Mouse (Mus musculus): Measurements from ENCODE around the gene Tcf20. TPM values are rescaled to one million over a fixed set of nuclear protein-coding genes. Genes with fewer than 3 reads are reported as not detected.
"Not testable (repeated sequence)": the region's sequence is repeated elsewhere in the genome, so short reads cannot be mapped to it uniquely, and the experiment has no call there.

Tcf20 gene
- polyA plus RNA-seq, 1 experiment from 2014 or later, result 10.9 TPM

DNA sequence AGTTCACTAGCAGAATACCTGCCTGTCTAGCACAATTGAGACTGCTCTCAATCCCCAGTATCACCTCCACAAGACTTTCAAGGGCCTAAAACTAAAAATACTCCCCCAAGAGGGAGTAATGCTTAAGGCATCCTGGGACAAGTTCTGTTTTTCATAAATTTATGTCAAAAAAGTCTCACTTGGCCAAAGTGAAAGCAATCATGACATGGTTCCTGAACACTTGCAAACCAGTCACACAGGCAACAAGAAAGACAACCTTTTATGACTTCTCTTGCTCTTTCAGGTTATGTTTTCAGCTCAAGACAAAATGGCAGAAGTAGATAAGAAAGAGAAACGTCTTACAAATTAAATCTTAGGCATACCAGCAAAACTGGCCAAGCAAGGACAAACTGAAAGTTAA lies 91.3 kb downstream of the Tcf20 start:
- WGBS, result 43% methylated on average over 1 of the region's 1 CpGs
- ATAC-seq (ENCODE audit: insufficient read depth), result no peak

DNA sequence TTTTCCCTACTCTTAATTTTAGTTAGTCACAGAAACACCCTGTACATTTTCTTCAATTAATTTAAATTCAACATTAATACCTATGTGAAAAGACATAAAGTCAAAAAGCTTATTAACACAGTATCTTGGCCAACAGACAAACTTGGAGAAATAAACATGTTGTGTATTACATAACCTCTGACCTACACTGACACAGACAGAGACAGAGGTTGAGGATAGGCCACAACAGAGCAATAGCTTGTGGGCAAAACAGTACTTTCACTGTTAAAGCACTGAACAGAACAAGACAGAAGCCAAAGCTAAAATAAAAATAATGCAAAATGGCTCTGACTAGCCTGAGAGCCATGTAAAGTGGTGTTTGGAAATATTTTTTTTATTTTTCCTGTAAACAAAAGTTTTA lies 97.2 kb downstream of the Tcf20 start:
- Histone ChIP-seq H3K4me3 (ENCODE audit: low read depth, low read length) (no peak overlapping the region), H3K36me3 (ENCODE audit: insufficient read depth) (no peaks in the 10 kb centered on the region), H3K9ac (no peak overlapping the region), H3K4me2 (no peak overlapping the region), H3K27me3 (ENCODE audit: insufficient read depth, low read length) (no peaks in the 10 kb centered on the region), H3K9me3 (ENCODE audit: low read depth, low read length) (no peaks in the 10 kb centered on the region), H3K27ac (ENCODE audit: low read depth) (no peak overlapping the region), H3K4me1 (ENCODE audit: insufficient read depth) (no peaks in the 10 kb centered on the region)
- DNase-seq (no peak), ATAC-seq (ENCODE audit: insufficient read depth) (no peak)
- TF ChIP-seq CTCF (IDR thresholded peaks at IDR 0.05; ENCODE audit: low read depth), result no peak

More for the DNA sequence above, 91.3 kb downstream of the Tcf20 start:
- H3K27ac ChIP-seq (ENCODE audit: low read depth), result no peak overlapping the region
- no peak for TF ChIP-seq CTCF (IDR thresholded peaks at IDR 0.05; ENCODE audit: low read depth)
- H3K9me3 ChIP-seq (ENCODE audit: low read depth, low read length), result no peaks in the 10 kb centered on the region
- no peak overlapping the region for H3K9ac ChIP-seq
- no peak for DNase-seq
- no peak overlapping the region for H3K4me3 ChIP-seq (ENCODE audit: low read depth, low read length)
- no peaks in the 10 kb centered on the region for H3K36me3 ChIP-seq (ENCODE audit: insufficient read depth)
- H3K27me3 ChIP-seq (ENCODE audit: insufficient read depth, low read length), result no peaks in the 10 kb centered on the region
- H3K4me2 ChIP-seq, result no peak overlapping the region
- peaks cover 13% of the 10 kb centered on the region for H3K4me1 ChIP-seq (ENCODE audit: insufficient read depth)

DNA sequence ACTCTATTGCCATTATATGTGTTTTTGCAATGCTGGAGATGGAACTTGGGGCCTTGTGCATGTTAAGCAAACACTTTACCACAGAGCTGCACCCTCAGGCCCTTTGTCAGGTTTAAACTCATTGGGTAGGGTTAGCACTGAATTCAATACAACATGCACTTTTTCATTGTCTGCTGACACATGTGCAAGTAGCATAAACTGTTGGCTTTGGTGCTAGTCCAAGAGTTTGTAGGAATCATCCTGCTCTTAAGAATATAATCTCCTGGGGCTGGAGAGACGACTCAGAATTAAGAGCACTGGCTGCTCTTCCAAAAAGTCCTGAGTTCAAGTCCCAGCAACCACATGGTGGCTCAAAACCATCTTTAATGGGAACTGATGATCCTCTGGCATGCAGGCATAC lies 98.2 kb downstream of the Tcf20 start:
- Histone ChIP-seq H3K27ac (ENCODE audit: low read depth) (no peak overlapping the region), H3K4me1 (ENCODE audit: insufficient read depth) (no peaks in the 10 kb centered on the region), H3K27me3 (ENCODE audit: insufficient read depth, low read length) (no peaks in the 10 kb centered on the region), H3K9ac (no peak overlapping the region), H3K4me3 (ENCODE audit: low read depth, low read length) (no peak overlapping the region), H3K9me3 (ENCODE audit: low read depth, low read length) (no peaks in the 10 kb centered on the region), H3K4me2 (no peak overlapping the region), H3K36me3 (ENCODE audit: insufficient read depth) (no peaks in the 10 kb centered on the region)
- DNase-seq (no peak), ATAC-seq (ENCODE audit: insufficient read depth) (no peak)
- 51% methylated on average over 1 of the region's 1 CpGs for WGBS
- no peak for TF ChIP-seq CTCF (IDR thresholded peaks at IDR 0.05; ENCODE audit: low read depth)

DNA sequence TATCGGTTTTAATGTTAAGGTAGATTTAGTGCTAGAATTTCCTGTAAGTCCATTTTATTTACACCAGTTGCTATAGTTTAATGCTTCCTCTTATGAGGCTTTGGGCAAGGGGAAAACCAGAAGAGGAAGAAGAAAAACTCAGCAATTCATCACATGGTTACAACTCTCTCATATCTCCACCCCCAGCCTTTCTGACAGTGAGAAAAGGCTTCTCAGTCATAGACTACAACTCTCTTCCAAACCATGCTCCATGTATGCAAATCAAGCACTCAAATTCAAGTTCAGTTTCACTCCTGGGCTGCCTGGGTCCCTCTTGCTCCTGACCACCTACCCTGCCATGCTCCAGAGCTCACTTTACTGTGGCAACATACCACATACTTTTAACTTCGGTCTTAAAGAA lies 99.2 kb downstream of the Tcf20 start:
- Histone ChIP-seq H3K27me3 (ENCODE audit: insufficient read depth, low read length) (no peaks in the 10 kb centered on the region), H3K9me3 (ENCODE audit: low read depth, low read length) (no peaks in the 10 kb centered on the region), H3K4me3 (ENCODE audit: low read depth, low read length) (no peak overlapping the region), H3K36me3 (ENCODE audit: insufficient read depth) (no peaks in the 10 kb centered on the region), H3K9ac (no peak overlapping the region), H3K4me2 (no peak overlapping the region), H3K27ac (ENCODE audit: low read depth) (no peak overlapping the region), H3K4me1 (ENCODE audit: insufficient read depth) (no peaks in the 10 kb centered on the region)
- 67% methylated on average over 2 of the region's 2 CpGs for WGBS
- ATAC-seq (ENCODE audit: insufficient read depth) (no peak), DNase-seq (no peak)
- TF ChIP-seq CTCF (IDR thresholded peaks at IDR 0.05; ENCODE audit: low read depth), result no peak

DNA sequence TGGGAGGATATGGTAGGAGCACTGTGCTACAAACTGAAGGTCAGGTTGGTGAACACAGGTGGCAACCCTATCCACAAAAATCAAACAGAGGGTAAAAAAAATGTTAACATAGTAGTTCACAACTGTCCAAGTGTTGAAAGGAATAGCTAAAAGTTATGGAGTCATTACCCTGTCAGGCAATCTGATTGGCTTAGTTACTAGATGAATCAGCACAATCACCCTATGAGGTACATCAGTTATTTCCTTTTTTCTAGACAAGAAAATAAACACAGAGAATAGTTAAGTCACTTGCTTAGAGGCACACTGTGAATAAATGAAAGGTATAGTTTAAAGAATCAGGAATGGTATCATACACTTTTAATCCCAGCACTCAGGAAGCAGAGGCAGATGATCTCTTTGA lies 110.4 kb downstream of the Tcf20 start:
- no peak for TF ChIP-seq CTCF (IDR thresholded peaks at IDR 0.05; ENCODE audit: low read depth)

DNA sequence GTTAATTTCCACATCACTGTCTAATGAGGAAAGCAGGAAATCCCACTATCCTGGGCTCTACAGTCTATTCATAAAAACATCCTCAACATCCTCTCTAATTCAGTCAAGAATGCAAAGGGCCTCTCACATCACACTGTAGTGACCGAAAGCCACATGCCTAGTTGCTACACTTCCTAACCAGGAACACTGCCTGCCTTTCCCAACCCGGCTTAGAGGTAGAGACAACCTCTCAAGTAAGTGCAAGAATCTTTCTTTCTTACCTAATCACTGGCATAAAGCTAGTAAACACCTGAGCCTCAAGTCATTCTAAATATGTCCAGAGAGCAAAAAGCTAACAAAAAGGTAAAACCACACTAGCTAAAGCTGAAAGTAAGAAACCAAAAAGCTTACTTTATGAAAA lies 110.8 kb downstream of the Tcf20 start:
- DNase-seq (no peak), ATAC-seq (ENCODE audit: insufficient read depth) (no peak)
- Histone ChIP-seq H3K27me3 (ENCODE audit: insufficient read depth, low read length) (no peaks in the 10 kb centered on the region), H3K4me1 (ENCODE audit: insufficient read depth) (no peaks in the 10 kb centered on the region), H3K36me3 (ENCODE audit: insufficient read depth) (no peaks in the 10 kb centered on the region), H3K4me3 (ENCODE audit: low read depth, low read length) (no peak overlapping the region), H3K27ac (ENCODE audit: low read depth) (no peak overlapping the region), H3K9ac (no peak overlapping the region), H3K9me3 (ENCODE audit: low read depth, low read length) (no peaks in the 10 kb centered on the region), H3K4me2 (no peak overlapping the region)
- 74% methylated on average over 2 of the region's 2 CpGs for WGBS
- TF ChIP-seq CTCF (IDR thresholded peaks at IDR 0.05; ENCODE audit: low read depth), result no peak

More for the DNA sequence above, 110.4 kb downstream of the Tcf20 start:
- ATAC-seq (ENCODE audit: insufficient read depth), result no peak
- no peaks in the 10 kb centered on the region for H3K4me1 ChIP-seq (ENCODE audit: insufficient read depth)
- no peak overlapping the region for H3K9ac ChIP-seq
- H3K27me3 ChIP-seq (ENCODE audit: insufficient read depth, low read length), result no peaks in the 10 kb centered on the region
- H3K4me2 ChIP-seq, result no peak overlapping the region
- H3K36me3 ChIP-seq (ENCODE audit: insufficient read depth), result no peaks in the 10 kb centered on the region
- no peak for DNase-seq
- no peaks in the 10 kb centered on the region for H3K9me3 ChIP-seq (ENCODE audit: low read depth, low read length)
- H3K27ac ChIP-seq (ENCODE audit: low read depth), result no peak overlapping the region
- H3K4me3 ChIP-seq (ENCODE audit: low read depth, low read length), result no peak overlapping the region

DNA sequence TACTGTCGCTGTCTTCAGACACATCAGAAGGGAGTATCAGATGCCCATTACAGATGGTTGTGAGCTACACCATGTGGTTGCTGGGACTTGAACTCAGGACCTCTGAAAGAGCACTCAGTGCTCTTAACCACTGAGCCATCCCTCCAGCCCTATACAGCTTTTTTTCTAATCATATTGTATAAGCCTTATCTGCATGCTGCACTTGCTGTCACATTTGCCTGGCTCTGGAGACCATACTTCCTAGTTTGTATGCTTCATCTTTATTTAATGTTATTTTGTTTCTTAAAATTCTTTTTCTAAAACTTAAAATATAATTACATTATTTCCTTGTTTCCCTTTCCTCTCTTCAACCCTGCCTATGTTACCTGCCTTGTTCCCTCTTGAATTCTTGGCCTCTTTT lies 115.6 kb downstream of the Tcf20 start:
- H3K9ac ChIP-seq, result no peak overlapping the region
- no peaks in the 10 kb centered on the region for H3K4me1 ChIP-seq (ENCODE audit: insufficient read depth)
- no peak overlapping the region for H3K4me3 ChIP-seq (ENCODE audit: low read depth, low read length)
- H3K9me3 ChIP-seq (ENCODE audit: low read depth, low read length), result no peaks in the 10 kb centered on the region
- ATAC-seq (ENCODE audit: insufficient read depth) (no peak), DNase-seq (no peak)
- 82% methylated on average over 1 of the region's 1 CpGs for WGBS
- H3K4me2 ChIP-seq, result no peak overlapping the region
- no peak overlapping the region for H3K27ac ChIP-seq (ENCODE audit: low read depth)
- no peak for TF ChIP-seq CTCF (IDR thresholded peaks at IDR 0.05; ENCODE audit: low read depth)
- H3K36me3 ChIP-seq (ENCODE audit: insufficient read depth), result no peaks in the 10 kb centered on the region
- H3K27me3 ChIP-seq (ENCODE audit: insufficient read depth, low read length), result no peaks in the 10 kb centered on the region

DNA sequence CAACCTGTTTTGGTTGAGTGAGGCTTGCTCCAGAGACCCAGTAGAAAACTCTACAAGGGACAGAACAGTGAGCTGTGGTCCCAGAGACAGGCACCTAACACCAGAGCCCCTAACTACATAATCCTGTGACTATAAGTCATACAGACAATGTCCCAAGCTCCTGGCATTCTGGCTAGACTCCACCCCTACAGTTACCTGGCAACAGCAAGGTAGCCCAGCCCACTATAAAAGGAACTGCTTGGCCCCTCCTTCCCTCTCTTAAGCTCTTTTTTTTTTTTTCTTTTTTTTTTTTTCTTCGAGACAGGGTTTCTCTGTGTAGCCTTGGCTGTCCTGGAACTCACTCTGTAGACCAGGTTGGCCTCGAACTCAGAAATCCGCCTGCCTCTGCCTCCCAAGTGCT lies 121.4 kb downstream of the Tcf20 start:
- not testable (repeated sequence) for H3K4me1 ChIP-seq (ENCODE audit: insufficient read depth); ATAC-seq (ENCODE audit: insufficient read depth); DNase-seq; H3K9ac ChIP-seq; H3K9me3 ChIP-seq (ENCODE audit: low read depth, low read length); H3K27me3 ChIP-seq (ENCODE audit: insufficient read depth, low read length); H3K36me3 ChIP-seq (ENCODE audit: insufficient read depth); H3K27ac ChIP-seq (ENCODE audit: low read depth); H3K4me3 ChIP-seq (ENCODE audit: low read depth, low read length); H3K4me2 ChIP-seq
- 92% methylated on average over 3 of the region's 3 CpGs for WGBS
